Mouse (Mus musculus) cerebellum, adult 9-11 months (tissue): ENCODE results near the gene Rnf41.

Experiments
- DNase-seq: peaks from one replicate; pipeline ENCODE4 v3.0.0; 2022

Gene Rnf41

DNA sequence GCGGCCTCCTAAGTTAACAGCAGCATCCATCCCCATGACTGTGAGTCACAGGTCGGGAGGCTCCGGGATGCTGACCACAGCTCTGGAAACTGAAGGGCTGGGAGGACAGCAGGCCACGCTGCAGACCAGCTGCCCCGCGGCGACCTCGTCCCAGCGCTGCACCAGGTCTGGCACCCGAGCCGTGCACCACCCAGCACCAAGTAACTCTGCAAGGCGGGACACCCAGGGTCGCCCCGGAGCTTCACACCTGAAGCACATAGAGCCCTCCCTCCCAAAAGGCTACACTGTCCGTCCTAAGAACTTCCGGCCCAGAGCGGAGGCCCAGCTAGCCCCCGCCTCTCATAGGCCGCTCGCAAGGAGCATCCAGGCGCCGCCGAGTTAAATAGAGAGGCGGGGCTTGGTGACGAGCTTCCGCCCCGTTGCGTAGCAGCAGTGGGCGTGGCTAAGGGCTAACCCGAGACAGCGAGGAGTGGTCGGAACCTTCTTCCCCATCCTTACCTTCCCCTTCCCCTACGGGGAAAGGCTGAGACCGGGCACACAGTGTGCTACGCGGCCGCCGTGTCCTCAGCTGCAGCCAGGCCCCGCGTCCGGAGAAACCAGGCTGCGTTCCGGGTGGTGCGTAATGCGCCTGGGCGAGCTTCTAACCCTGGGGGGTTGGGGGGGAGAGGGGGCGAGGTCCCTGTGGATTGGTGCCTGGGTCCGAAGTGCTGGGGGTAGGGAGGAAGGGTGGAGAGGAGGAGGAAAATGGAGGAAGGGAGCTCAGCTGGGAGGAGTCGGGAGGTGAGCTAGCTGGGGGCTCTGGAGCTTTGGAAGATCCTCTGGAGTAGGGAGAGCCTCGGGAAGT is at the start of gene Rnf41, which contains the start of gene Nabp2:
Rnf41 (plus strand) TSS at position 447 of the 844 bp plus-strand sequence.
Nabp2 (minus strand) TSS at position 282 of the 844 bp plus-strand sequence.
- DNase-seq = peak; percentile 96

GRCm38 (mm10) chr10:128361836-128362235 is 49.6 kb upstream of the Rnf41 start:
- no peak for DNase-seq

DNA sequence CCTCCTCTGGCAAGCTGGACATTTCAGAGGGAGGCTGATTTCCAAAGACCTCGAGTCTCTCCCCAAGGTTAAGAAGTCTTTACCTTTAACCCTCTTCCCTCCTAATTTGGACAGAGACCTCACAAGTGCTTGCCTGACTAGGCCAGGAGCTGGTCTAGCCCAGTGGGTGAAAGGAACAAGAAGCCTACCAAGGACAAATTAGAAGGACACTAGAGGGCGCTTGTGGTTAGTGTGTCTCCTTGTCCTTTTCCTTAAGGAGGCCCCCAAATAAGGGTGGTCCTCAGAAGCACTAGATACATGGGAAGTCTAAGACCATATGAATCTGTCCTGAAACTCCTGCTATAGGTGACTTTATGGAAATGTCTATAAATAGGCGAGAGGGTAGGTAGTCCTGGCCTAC is 48.9 kb upstream of the Rnf41 start:
- no peak for DNase-seq

DNA sequence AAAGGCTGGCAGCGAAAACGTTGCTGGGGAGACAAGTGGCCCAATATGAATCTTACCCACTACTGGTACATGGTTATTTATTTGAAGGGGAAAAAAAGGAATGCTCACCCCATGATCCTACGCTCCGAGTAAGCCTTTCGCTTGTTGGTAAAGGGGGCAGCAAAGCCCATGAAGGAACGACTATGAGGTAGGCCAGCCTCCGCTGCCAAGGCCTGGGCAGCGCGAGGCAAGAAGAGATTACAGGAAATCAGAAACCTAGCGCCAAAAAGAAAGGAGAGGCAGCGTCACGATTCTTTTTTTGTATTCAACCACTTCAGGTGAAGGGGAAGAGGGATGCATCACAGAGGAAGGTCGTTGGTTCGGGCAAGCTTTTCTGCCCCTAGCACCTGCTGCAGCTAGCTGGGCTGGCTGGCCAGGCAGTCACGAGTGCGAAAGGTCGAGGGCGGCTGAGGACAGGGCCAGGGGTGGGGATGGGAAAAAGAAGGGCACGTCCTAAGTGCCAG is 43.5 kb upstream of the Rnf41 start:
- DNase-seq = no peak

DNA sequence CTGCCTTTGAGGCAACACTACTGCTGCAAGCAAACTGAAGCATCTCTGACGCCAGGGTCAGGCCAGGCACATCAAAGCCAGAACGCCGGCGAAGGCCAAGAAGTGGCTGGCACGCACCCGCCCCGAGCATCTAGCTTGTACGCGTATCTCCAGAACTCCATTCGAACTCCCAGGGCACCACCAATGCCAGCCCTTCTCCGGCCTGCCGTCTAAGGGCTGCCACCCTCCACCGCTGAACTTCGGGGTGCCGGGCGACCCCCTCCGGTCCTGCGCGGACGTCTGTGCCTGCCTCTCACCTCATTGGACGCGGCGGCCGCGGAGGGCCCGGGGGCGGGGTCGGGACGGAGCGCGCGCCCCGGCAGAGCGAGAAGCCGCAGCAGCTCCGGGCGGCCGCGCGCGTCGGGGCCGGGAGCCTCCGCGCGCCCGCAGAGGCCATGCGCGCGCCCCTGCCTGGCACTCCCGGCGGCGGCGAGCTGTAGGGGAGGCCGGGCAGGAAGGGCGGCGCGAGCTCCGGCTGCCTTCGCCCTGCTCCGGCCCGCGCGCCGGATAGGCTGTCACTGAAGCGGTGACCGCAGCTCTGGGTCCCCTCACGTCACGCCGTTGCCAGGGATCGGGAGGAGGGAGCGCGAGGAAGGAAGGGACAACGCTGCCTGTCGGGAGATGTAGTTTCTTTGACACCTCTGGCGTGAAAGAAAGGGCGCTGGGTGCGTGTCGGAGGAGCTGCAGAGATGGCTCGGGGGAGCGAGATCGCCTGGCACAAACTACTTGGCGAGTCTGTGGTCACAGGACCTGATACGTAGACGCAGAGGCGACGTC is 42.8 kb upstream of the Rnf41 start, which contains the start of gene Coq10a:
Coq10a (minus strand) TSS at position 596 of the 816 bp plus-strand sequence.
- peak; percentile 98 for DNase-seq

DNA sequence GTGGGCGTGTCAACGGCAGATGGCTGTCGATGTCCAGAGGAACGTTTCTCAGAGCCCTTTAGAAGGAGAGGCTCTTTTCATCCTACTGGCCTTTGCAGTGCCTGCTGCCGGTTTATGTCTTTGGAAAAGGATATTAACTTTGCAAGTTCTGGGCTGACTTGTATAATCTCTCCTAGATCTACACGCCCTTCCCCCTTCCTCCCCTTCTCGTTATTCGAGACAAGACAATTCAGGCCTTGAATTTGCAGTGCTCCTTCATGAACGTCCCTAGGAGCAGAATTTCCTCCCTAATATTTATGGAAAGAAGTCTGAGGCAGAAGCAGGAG is 42.3 kb upstream of the Rnf41 start:
- DNase-seq = no peak

GRCm38 (mm10) chr10:128369599-128369998 is 41.9 kb upstream of the Rnf41 start:
- no peak for DNase-seq

DNA sequence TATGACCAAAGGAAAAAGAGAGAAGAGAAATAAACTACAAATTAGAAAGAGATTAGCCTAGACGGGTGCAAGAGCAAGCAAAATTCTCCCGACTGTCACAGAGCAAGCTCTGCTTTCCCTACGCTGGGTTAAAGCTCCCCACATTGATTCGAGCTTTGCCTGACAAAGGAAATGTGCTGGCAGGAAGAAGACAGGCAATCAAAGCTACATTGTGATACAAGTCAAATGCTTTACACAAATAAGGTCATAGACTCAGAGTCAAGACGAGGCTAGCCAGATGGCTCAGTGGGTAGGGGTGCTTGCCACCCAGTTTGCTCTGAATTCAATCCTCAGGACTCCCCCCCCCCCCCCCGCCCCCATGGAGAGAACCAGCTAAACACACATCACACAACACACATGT is 41.4 kb upstream of the Rnf41 start:
- no peak for DNase-seq

DNA sequence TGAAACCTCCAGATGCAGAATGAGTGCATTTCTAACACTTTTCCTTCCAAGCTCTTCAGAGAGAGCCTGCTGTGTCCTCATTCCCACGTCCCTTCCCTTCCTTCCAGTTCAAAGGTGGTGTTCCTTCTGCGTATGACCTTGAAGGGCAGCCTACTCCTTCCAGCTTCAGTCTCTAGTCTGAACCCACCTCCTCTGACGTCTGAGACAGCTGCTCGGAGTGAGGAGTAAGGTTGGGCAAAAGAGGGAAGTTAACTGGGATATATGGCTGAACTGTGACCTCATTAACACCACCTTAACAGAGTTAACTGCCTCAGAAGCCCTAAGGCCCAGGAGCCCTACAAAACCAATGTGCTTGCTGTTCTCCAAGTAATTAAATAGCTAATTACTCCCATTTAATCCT is 40.9 kb upstream of the Rnf41 start:
- DNase-seq = peak; percentile 23

GRCm38 (mm10) chr10:128372142-128372541 is 39.3 kb upstream of the Rnf41 start:
- DNase-seq = peak; percentile 20

DNA sequence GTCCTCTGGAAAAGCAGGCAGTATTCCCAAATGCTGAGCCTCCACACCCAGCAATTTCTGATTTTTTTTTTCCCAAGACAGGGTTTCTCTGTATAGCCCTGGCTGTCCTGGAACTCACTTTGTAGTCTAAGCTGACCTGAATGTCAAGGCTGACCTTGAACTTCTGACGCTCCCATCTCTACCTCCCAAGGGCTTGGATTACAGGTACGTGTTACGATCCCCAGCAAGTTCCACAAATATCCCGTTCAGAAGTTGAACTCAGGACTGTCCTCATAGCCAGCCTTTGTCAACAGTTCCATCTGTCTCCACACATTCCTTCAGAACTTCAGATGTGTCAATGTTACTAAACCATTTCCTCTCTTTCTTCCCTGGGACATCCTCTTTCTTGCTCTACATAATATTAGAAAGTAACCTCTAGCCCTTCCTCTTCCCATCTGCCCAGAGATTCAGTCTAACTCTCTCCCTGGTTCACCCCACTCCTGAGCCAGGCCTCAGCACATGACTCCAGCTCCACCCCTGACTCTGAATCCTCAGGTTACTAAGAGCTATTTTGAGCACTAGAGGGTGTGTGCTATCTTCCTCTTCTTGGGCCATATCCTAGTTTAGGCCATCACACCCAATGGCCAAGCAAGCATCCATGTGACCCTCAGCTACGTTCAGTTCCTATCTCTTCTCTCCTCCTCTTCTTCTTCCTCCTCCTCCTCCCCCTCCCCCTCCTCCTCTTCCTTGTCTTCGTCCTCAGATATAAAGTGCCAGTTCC is 38.3 kb upstream of the Rnf41 start:
- peak; percentile 9 for DNase-seq

- peak; percentile 28 for DNase-seq
These were observed 37.1 kb upstream of the Rnf41 start for GRCm38 (mm10) chr10:128374393-128374792.

- DNase-seq = no peak
These were observed 35.4 kb upstream of the Rnf41 start for GRCm38 (mm10) chr10:128376099-128376454.

DNA sequence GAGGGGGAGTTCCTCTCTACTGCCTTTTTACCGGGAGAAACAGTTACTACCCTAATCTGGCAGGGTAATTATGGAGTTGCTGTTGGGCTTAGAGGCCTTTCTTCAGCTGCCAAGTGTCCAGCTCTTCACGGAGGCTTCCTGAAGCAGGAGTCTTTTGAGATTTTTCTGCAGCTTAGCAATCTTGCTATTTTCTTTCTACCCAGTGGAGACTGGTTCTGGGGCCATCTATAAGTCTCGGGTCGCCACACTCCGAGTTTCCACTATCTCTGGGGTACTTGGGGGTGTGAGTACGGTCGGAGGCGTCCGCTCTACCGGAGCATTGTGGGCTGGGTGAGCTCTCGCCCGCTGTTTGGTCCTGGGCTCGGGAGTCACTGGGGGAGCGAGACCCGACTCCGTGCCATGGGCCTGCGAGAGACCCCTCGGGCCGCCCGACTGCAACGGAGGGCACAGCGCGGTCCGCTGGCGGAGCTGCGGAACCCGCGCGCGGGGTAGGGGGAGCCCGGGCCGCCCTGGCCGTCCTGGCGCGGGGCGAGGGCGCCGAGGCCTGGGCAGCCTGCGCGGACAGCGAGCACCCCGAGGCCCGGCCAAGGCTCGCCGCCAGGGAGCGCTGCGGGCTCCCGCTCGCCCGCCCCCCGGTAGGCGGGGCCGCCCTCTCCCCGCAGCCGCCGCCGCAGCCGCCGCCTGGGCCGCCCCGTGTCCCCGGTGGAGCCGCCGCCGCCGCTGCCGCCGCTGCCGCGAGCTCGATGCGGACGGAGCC is 34.8 kb upstream of the Rnf41 start, which contains the start of gene Ankrd52:
Ankrd52 (plus strand) TSS at position 661 of the 757 bp plus-strand sequence.
- peak; percentile 87 for DNase-seq

DNA sequence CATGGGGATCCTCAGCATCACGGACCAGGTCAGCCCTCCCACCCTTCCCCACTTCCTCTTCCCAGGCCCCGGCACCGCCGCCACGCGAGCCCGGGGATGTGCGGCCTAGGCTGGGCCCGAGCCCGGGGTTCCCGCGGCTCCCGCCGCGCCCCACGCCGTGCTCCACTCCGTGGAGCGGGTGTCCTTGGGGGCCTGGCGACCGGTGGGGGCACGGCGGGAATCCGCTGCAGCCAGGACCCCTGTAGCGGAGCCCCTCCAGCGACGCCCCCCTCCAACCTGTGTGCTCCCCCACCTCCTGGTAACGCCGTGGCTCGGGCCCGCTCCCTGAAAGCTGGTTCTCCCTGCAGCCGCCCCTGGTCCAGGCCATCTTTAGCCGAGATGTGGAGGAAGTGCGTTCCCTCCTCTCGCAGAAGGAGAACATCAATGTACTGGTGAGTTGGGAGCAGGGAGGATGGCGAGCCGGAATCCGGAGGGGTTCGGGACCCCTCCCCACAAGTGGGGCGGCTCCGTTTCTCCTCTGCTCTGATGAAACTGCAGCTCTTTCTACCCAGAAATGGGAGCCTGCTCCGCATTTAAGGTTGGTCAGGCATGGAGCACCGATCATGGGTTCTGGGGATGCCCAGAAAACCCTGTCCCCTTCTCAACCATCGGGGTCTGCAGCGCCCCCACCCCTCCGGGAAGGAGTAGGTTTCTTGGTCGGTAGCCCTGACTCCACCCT is 34.1 kb upstream of the Rnf41 start:
- no peak for DNase-seq

- DNase-seq = no peak
These were observed 33.5 kb upstream of the Rnf41 start for GRCm38 (mm10) chr10:128377940-128378448.

- DNase-seq = no peak
These were observed 33.0 kb upstream of the Rnf41 start for GRCm38 (mm10) chr10:128378462-128378861.

DNA sequence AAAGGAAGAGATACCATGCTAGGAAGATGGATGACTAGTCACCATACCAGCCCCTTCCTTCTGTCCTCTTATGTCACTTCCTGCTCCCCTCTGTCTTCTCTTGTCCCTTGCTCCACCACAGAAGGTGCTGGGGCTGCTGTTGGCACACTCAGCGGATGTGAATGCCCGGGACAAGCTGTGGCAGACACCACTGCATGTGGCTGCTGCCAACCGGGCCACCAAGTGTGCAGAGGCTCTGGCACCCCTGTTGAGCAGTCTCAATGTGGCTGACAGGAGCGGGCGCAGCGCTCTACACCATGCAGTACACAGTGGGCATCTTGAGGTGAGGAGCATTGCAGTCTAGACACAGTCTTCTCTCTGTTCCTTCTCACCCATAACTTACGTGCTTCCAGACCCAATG is 32.2 kb upstream of the Rnf41 start:
- no peak for DNase-seq

- no peak for DNase-seq
These were observed 30.9 kb upstream of the Rnf41 start for GRCm38 (mm10) chr10:128380565-128380964.

GRCm38 (mm10) chr10:128382482-128382881 is 29.0 kb upstream of the Rnf41 start:
- no peak for DNase-seq

DNA sequence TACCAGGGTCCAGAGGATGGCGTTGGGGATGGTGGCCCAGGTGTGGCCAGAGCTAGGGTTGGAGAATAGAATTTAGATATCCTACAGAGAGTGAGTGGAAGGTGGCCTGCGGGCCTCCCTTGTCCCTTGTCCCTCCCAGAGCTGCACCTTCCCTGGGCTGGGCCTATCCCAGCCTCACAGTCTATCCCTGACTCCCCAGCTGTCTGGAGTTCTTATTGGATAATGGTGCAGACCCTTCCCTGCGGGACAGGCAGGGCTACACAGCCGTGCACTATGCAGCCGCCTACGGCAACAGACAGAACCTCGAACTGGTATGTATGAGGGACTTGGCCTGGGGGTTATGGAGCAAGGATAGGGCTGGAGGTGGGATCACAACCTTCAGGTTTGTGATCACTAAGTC is 25.6 kb upstream of the Rnf41 start:
- DNase-seq = no peak
